Mouse (Mus musculus): Measurements from ENCODE around the gene Taf8. TPM values are rescaled to one million over a fixed set of nuclear protein-coding genes. Genes with fewer than 3 reads are reported as not detected.

The Taf8 gene
- total RNA-seq, 2 experiments from 2014 or later = 10.4 to 12.8 TPM

- intact Hi-C loops (cut with DNase I) = no loop called here
- no peak for DNase-seq
Measured at GRCm38 (mm10) chr17:47464248-47464965, 37.7 kb downstream of the Taf8 start.

GRCm38 (mm10) chr17:47462728-47463388 is 39.2 kb downstream of the Taf8 start:
- intact Hi-C loops (cut with DNase I) = no loop called here
- DNase-seq = no peak

GRCm38 (mm10) chr17:47462209-47462608 is 39.9 kb downstream of the Taf8 start:
- no peak for DNase-seq
- intact Hi-C loops (cut with DNase I) = no loop called here

GRCm38 (mm10) chr17:47461688-47462087 is 40.4 kb downstream of the Taf8 start:
- intact Hi-C loops (cut with DNase I) = no loop called here
- no peak for DNase-seq

GRCm38 (mm10) chr17:47459341-47459919 is 42.7 kb downstream of the Taf8 start:
- intact Hi-C loops (cut with DNase I) = no loop called here
- DNase-seq = no peak

GRCm38 (mm10) chr17:47458936-47459335 is 43.2 kb downstream of the Taf8 start:
- no peak for DNase-seq
- intact Hi-C loops (cut with DNase I) = no loop called here

- intact Hi-C loops (cut with DNase I) = no loop called here
- DNase-seq = no peak
Measured at GRCm38 (mm10) chr17:47458310-47458709, 43.8 kb downstream of the Taf8 start.

GRCm38 (mm10) chr17:47454675-47455074 is 47.4 kb downstream of the Taf8 start:
- intact Hi-C loops (cut with DNase I) = no loop called here
- no peak for DNase-seq

GRCm38 (mm10) chr17:47452886-47453285 is 49.2 kb downstream of the Taf8 start:
- intact Hi-C loops (cut with DNase I) = no loop called here
- DNase-seq = no peak

GRCm38 (mm10) chr17:47450880-47451565 is 51.1 kb downstream of the Taf8 start:
- DNase-seq = no peak
- intact Hi-C loops (cut with DNase I) = no loop called here

GRCm38 (mm10) chr17:47450239-47450638 is 51.9 kb downstream of the Taf8 start:
- intact Hi-C loops (cut with DNase I) = no loop called here
- no peak for DNase-seq

GRCm38 (mm10) chr17:47449432-47449831 is 52.7 kb downstream of the Taf8 start:
- intact Hi-C loops (cut with DNase I) = no loop called here
- no peak for DNase-seq

- intact Hi-C loops (cut with DNase I) = no loop called here
- no peak for DNase-seq
Measured at GRCm38 (mm10) chr17:47448523-47449372, 53.3 kb downstream of the Taf8 start.

GRCm38 (mm10) chr17:47446561-47446960 is 55.5 kb downstream of the Taf8 start:
- intact Hi-C loops (cut with DNase I) = no loop called here
- no peak for DNase-seq

GRCm38 (mm10) chr17:47446025-47446424 is 56.1 kb downstream of the Taf8 start:
- intact Hi-C loops (cut with DNase I) = no loop called here
- DNase-seq = no peak

GRCm38 (mm10) chr17:47445518-47445917 is 56.6 kb downstream of the Taf8 start:
- intact Hi-C loops (cut with DNase I) = no loop called here
- DNase-seq = no peak

- intact Hi-C loops (cut with DNase I) = no loop called here
- DNase-seq = no peak
Measured at GRCm38 (mm10) chr17:47444113-47444512, 58.0 kb downstream of the Taf8 start.

GRCm38 (mm10) chr17:47442271-47442670 is 59.8 kb downstream of the Taf8 start:
- intact Hi-C loops (cut with DNase I) = no loop called here
- no peak for DNase-seq

- intact Hi-C loops (cut with DNase I) = no loop called here
- no peak for DNase-seq
Measured at GRCm38 (mm10) chr17:47441296-47442051, 60.6 kb downstream of the Taf8 start.

All from gastrocnemius, postnatal 36 days (tissue).